ENCODE assay signal across 19 mouse cellular contexts in the genomic region with DNA sequence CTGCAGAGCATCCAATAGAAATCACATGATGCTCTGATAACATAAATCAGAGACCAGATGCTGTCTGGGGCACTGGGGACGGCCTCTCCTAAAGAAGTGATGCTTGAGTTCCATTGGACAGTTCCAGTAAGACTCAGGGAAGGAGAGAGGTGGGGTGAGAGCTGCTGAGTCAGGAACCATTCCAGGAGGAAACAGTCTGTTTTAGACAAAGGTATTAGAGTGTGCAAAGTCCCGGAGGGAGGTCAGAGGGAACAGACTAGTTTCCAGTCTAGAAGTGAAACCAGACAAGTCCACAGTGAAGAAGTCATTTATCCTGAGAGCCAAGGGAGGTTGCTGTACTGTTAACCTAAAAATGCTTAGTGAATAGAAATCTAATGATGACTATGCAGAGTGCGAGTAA.
"Had no signal": no experiment of that assay in that cellular context is flagged by ENCODE, and none has a peak within 500 bp of the region (broad histone marks: within the 10 kb centered on the region; RNA-seq: fewer than 3 reads in every experiment).

No protein-coding gene starts in this region.

- H3K36me3 ChIP-seq: midbrain, embryonic 10.5 days; midbrain, embryonic 12.5 days; neural tube, embryonic 13.5 days; neural tube, embryonic 15.5 days had no signal

- H3K27ac ChIP-seq: midbrain, embryonic 10.5 days; midbrain, embryonic 12.5 days; neural tube, embryonic 13.5 days; neural tube, embryonic 15.5 days had no signal

- DNase-seq: lung, adult 18-20 months; lung, embryonic 14.5 days; lung, postnatal 10 days; lung, postnatal 4 days; midbrain, embryonic 14.5 days; retina, postnatal 1 day; right cerebral cortex, adult 18-20 months; right cerebral cortex, postnatal 25 days; right cerebral cortex, postnatal 4 days; spleen, adult 18-20 months; thymus, adult 18-20 months; thymus, postnatal 25 days; thymus, postnatal 4 days had no signal

- H3K4me2 ChIP-seq: lung, embryonic 14.5 days; midbrain, embryonic 12.5 days; neural tube, embryonic 13.5 days; neural tube, embryonic 15.5 days had no signal

- H3K9ac ChIP-seq: lung, embryonic 14.5 days; midbrain, embryonic 12.5 days; neural tube, embryonic 13.5 days; neural tube, embryonic 15.5 days had no signal

- H3K4me3 ChIP-seq: midbrain, embryonic 10.5 days; midbrain, embryonic 12.5 days; myocyte; neural tube, embryonic 13.5 days; neural tube, embryonic 15.5 days had no signal

- H3K9me3 ChIP-seq: midbrain, embryonic 10.5 days; midbrain, embryonic 12.5 days; neural tube, embryonic 13.5 days; neural tube, embryonic 15.5 days had no signal

- H3K4me1 ChIP-seq: midbrain, embryonic 10.5 days; midbrain, embryonic 12.5 days; neural tube, embryonic 13.5 days; neural tube, embryonic 15.5 days had no signal

- H3K27me3 ChIP-seq: midbrain, embryonic 12.5 days; neural tube, embryonic 13.5 days; neural tube, embryonic 15.5 days had no signal

- ATAC-seq: midbrain, embryonic 16.5 days had no signal
